Mouse (Mus musculus): ENCODE measurements around the gene Negr1. TPM values are rescaled to one million over a fixed set of nuclear protein-coding genes. Genes with fewer than 3 reads are reported as not detected.

The Negr1 gene
- polyA plus RNA-seq, 1 experiment = not detected

GRCm38 (mm10) chr3:157164840-157165595, 603.4 kb downstream of the Negr1 start:
- Histone ChIP-seq H3K4me1 (ENCODE audit: control insufficient read depth, insufficient read depth, low read length) (no peaks in the 10 kb centered on the region), H3K9ac (ENCODE audit: low read depth, poor library complexity, severe bottlenecking) (no peak overlapping the region), H3K27ac (ENCODE audit: insufficient read depth, low read length) (no peak overlapping the region), H3K9me3 (replicated peaks; ENCODE audit: control insufficient read depth, insufficient read depth, low read length, poor library complexity, severe bottlenecking) (no peaks in the 10 kb centered on the region), H3K27me3 (ENCODE audit: control insufficient read depth, insufficient read depth, low read length, poor library complexity, severe bottlenecking) (no peaks in the 10 kb centered on the region; the same call in 1 of the 2 replicates), H3K4me3 (ENCODE audit: low read depth, low read length) (no peak overlapping the region), H3K36me3 (ENCODE audit: control insufficient read depth, insufficient read depth, low read length, poor library complexity, severe bottlenecking) (no peaks in the 10 kb centered on the region)
- TF ChIP-seq POLR2A (IDR thresholded peaks at IDR 0.05; ENCODE audit: insufficient read depth, low read length) (no peak), CTCF (IDR thresholded peaks at IDR 0.05; ENCODE audit: low read depth, low read length) (no peak)

- H3K9ac ChIP-seq (ENCODE audit: low read depth, poor library complexity, severe bottlenecking) = no peak overlapping the region
- H3K36me3 ChIP-seq (ENCODE audit: control insufficient read depth, insufficient read depth, low read length, poor library complexity, severe bottlenecking) = no peaks in the 10 kb centered on the region
- no peak overlapping the region for H3K27ac ChIP-seq (ENCODE audit: insufficient read depth, low read length)
- no peaks in the 10 kb centered on the region for H3K9me3 ChIP-seq (replicated peaks; ENCODE audit: control insufficient read depth, insufficient read depth, low read length, poor library complexity, severe bottlenecking)
- no peaks in the 10 kb centered on the region for H3K27me3 ChIP-seq (ENCODE audit: control insufficient read depth, insufficient read depth, low read length, poor library complexity, severe bottlenecking)
- H3K4me1 ChIP-seq (ENCODE audit: control insufficient read depth, insufficient read depth, low read length) = no peaks in the 10 kb centered on the region
- no peak overlapping the region for H3K4me3 ChIP-seq (ENCODE audit: low read depth, low read length)
- no peak for TF ChIP-seq EP300 (IDR thresholded peaks at IDR 0.05; ENCODE audit: insufficient read depth, low read depth, low read length)
- no peak for TF ChIP-seq CTCF (IDR thresholded peaks at IDR 0.05; ENCODE audit: low read depth, low read length)
- no peak for TF ChIP-seq POLR2A (IDR thresholded peaks at IDR 0.05; ENCODE audit: insufficient read depth, low read length)
Measured at GRCm38 (mm10) chr3:157181975-157182374, 620.4 kb downstream of the Negr1 start.

GRCm38 (mm10) chr3:157188939-157189725, 627.5 kb downstream of the Negr1 start:
- Histone ChIP-seq H3K9ac (ENCODE audit: low read depth, poor library complexity, severe bottlenecking) (no peak overlapping the region), H3K4me3 (ENCODE audit: low read depth, low read length) (no peak overlapping the region), H3K27ac (ENCODE audit: insufficient read depth, low read length) (no peak overlapping the region), H3K9me3 (replicated peaks; ENCODE audit: control insufficient read depth, insufficient read depth, low read length, poor library complexity, severe bottlenecking) (no peaks in the 10 kb centered on the region), H3K36me3 (ENCODE audit: control insufficient read depth, insufficient read depth, low read length, poor library complexity, severe bottlenecking) (no peaks in the 10 kb centered on the region), H3K4me1 (ENCODE audit: control insufficient read depth, insufficient read depth, low read length) (no peaks in the 10 kb centered on the region), H3K27me3 (ENCODE audit: control insufficient read depth, insufficient read depth, low read length, poor library complexity, severe bottlenecking) (no peaks in the 10 kb centered on the region)
- TF ChIP-seq EP300 (IDR thresholded peaks at IDR 0.05; ENCODE audit: insufficient read depth, low read depth, low read length) (no peak), CTCF (IDR thresholded peaks at IDR 0.05; ENCODE audit: low read depth, low read length) (no peak), POLR2A (IDR thresholded peaks at IDR 0.05; ENCODE audit: insufficient read depth, low read length) (no peak)

DNA sequence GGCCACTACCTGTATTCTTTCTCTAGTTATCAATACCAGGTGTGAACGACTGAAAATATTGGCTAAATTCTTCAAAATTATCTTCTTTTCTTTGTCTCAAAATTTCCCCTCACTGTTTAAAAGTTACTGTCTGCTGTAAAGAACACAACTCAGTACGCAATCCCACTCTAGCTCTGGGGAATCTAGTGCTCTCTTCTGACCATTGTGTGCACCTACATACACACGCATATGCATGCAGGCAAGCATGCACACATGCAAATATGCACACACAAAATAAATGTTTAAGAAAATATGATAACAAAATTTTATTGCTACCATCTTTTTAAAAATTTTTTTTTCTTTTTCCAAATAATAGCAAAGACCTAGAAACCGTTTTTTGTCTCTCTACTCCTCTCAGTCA, 628.2 kb downstream of the Negr1 start:
- TF ChIP-seq EP300 (IDR thresholded peaks at IDR 0.05; ENCODE audit: insufficient read depth, low read depth, low read length) = no peak
- Histone ChIP-seq H3K9ac (ENCODE audit: low read depth, poor library complexity, severe bottlenecking) (no peak overlapping the region), H3K27me3 (ENCODE audit: control insufficient read depth, insufficient read depth, low read length, poor library complexity, severe bottlenecking) (no peaks in the 10 kb centered on the region), H3K4me1 (ENCODE audit: control insufficient read depth, insufficient read depth, low read length) (no peaks in the 10 kb centered on the region), H3K36me3 (ENCODE audit: control insufficient read depth, insufficient read depth, low read length, poor library complexity, severe bottlenecking) (no peaks in the 10 kb centered on the region), H3K27ac (ENCODE audit: insufficient read depth, low read length) (no peak overlapping the region), H3K9me3 (replicated peaks; ENCODE audit: control insufficient read depth, insufficient read depth, low read length, poor library complexity, severe bottlenecking) (no peaks in the 10 kb centered on the region), H3K4me3 (ENCODE audit: low read depth, low read length) (no peak overlapping the region)

GRCm38 (mm10) chr3:157190551-157190950, 629.0 kb downstream of the Negr1 start:
- H3K4me1 ChIP-seq (ENCODE audit: control insufficient read depth, insufficient read depth, low read length) = no peaks in the 10 kb centered on the region
- no peak overlapping the region for H3K4me3 ChIP-seq (ENCODE audit: low read depth, low read length)
- no peak overlapping the region for H3K27ac ChIP-seq (ENCODE audit: insufficient read depth, low read length)
- no peak for TF ChIP-seq EP300 (IDR thresholded peaks at IDR 0.05; ENCODE audit: insufficient read depth, low read depth, low read length)
- TF ChIP-seq POLR2A (IDR thresholded peaks at IDR 0.05; ENCODE audit: insufficient read depth, low read length) = no peak
- no peak for TF ChIP-seq CTCF (IDR thresholded peaks at IDR 0.05; ENCODE audit: low read depth, low read length)
- H3K36me3 ChIP-seq (ENCODE audit: control insufficient read depth, insufficient read depth, low read length, poor library complexity, severe bottlenecking) = no peaks in the 10 kb centered on the region
- H3K27me3 ChIP-seq (ENCODE audit: control insufficient read depth, insufficient read depth, low read length, poor library complexity, severe bottlenecking) = no peaks in the 10 kb centered on the region
- H3K9me3 ChIP-seq (replicated peaks; ENCODE audit: control insufficient read depth, insufficient read depth, low read length, poor library complexity, severe bottlenecking) = no peaks in the 10 kb centered on the region
- no peak overlapping the region for H3K9ac ChIP-seq (ENCODE audit: low read depth, poor library complexity, severe bottlenecking)

GRCm38 (mm10) chr3:157192021-157192420, 630.4 kb downstream of the Negr1 start:
- TF ChIP-seq CTCF (IDR thresholded peaks at IDR 0.05; ENCODE audit: low read depth, low read length) = no peak
- TF ChIP-seq POLR2A (IDR thresholded peaks at IDR 0.05; ENCODE audit: insufficient read depth, low read length) = no peak
- no peak for TF ChIP-seq EP300 (IDR thresholded peaks at IDR 0.05; ENCODE audit: insufficient read depth, low read depth, low read length)
- no peaks in the 10 kb centered on the region for H3K36me3 ChIP-seq (ENCODE audit: control insufficient read depth, insufficient read depth, low read length, poor library complexity, severe bottlenecking)
- H3K9ac ChIP-seq (ENCODE audit: low read depth, poor library complexity, severe bottlenecking) = no peak overlapping the region
- no peaks in the 10 kb centered on the region for H3K9me3 ChIP-seq (replicated peaks; ENCODE audit: control insufficient read depth, insufficient read depth, low read length, poor library complexity, severe bottlenecking)
- H3K4me3 ChIP-seq (ENCODE audit: low read depth, low read length) = no peak overlapping the region
- no peaks in the 10 kb centered on the region for H3K27me3 ChIP-seq (ENCODE audit: control insufficient read depth, insufficient read depth, low read length, poor library complexity, severe bottlenecking)
- H3K27ac ChIP-seq (ENCODE audit: insufficient read depth, low read length) = no peak overlapping the region
- H3K4me1 ChIP-seq (ENCODE audit: control insufficient read depth, insufficient read depth, low read length) = no peaks in the 10 kb centered on the region

Measured in ES-Bruce4 (cell line).